ENCODE assay signal across 9 mouse cellular contexts in the genomic region with DNA sequence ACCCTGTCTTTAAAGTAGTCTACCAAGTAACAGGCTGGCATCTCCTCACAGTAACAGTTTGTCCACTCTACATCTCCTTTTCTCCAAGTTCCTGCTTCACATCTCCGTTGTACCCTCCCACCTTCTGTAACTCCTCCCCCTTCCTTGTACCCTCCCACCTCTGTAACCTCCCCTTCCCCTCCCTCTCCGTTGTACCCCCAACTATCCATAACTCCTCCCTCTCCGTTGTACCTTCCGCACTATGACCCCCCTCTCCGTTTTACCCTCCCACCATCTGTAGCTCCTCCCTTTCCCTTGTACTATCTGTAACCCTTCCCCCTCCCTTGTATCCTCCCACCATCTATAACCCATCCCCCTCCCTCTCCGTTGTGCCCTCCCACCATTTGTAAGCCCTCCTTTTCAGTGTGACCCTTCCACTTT.
DNase-seq lines count a peak whose midpoint lies in the region; ATAC-seq and TF ChIP-seq lines count a peak whose summit lies in the region.
"Had no signal": no experiment of that assay in that cellular context is flagged by ENCODE, and none has a peak within 500 bp of the region (broad histone marks: within the 10 kb centered on the region; RNA-seq: fewer than 3 reads in every experiment).

No protein-coding gene starts in this region.

- peaks cover 21% of the 10 kb centered on the region for H3K4me1 ChIP-seq in midbrain, embryonic 12.5 days
- peaks cover 7% of the 10 kb centered on the region; the same call in 1 of the 2 replicates for H3K4me1 ChIP-seq in midbrain, postnatal 0 days (ENCODE audit: insufficient read depth, low read length)
- 0 out of 2 replicates have a peak, but pooled peaks cover 12% of the 10 kb centered on the region for H3K4me1 ChIP-seq in embryonic facial prominence, embryonic 12.5 days
- no peaks in the 10 kb centered on the region for H3K4me1 ChIP-seq in limb, embryonic 15.5 days
- peaks cover 12% of the 10 kb centered on the region for H3K4me1 ChIP-seq in kidney, embryonic 16.5 days (ENCODE audit: insufficient read depth, low read length)

- WGBS in midbrain, embryonic 12.5 days = 14% methylated on average over 6 of the region's 6 CpGs
- 11% methylated on average over 6 of the region's 6 CpGs for WGBS in midbrain, postnatal 0 days
- 10% methylated on average over 6 of the region's 6 CpGs for WGBS in embryonic facial prominence, embryonic 12.5 days
- WGBS in limb, embryonic 15.5 days = 7% methylated on average over 6 of the region's 6 CpGs
- WGBS in kidney, embryonic 16.5 days = 28% methylated on average over 6 of the region's 6 CpGs

- no peak overlapping the region for H3K4me3 ChIP-seq in midbrain, embryonic 12.5 days
- H3K4me3 ChIP-seq in midbrain, postnatal 0 days (ENCODE audit: low read depth, low read length) = no peak overlapping the region
- no peak overlapping the region for H3K4me3 ChIP-seq in embryonic facial prominence, embryonic 12.5 days
- peak overlapping the region; percentile 3; the same call in 1 of the 2 replicates for H3K4me3 ChIP-seq in limb, embryonic 15.5 days
- H3K4me3 ChIP-seq in kidney, embryonic 16.5 days (ENCODE audit: low read length) = no peak overlapping the region

- H3K4me2 ChIP-seq in midbrain, embryonic 12.5 days (replicated peaks) = peak overlapping the region; percentile 82
- H3K4me2 ChIP-seq in midbrain, postnatal 0 days (ENCODE audit: low read depth, low read length, poor library complexity, severe bottlenecking) = no peak overlapping the region
- peak overlapping the region; percentile 19; the same call in 1 of the 2 replicates for H3K4me2 ChIP-seq in embryonic facial prominence, embryonic 12.5 days (replicated peaks)
- H3K4me2 ChIP-seq in limb, embryonic 15.5 days = peak overlapping the region; percentile 22; the same call in 1 of the 2 replicates
- H3K4me2 ChIP-seq in kidney, embryonic 16.5 days (replicated peaks; ENCODE audit: low read depth, low read length) = no peak overlapping the region

- H3K27me3 ChIP-seq in midbrain, embryonic 12.5 days = 0 out of 2 replicates have a peak, but pooled peaks cover 5% of the 10 kb centered on the region
- no peaks in the 10 kb centered on the region for H3K27me3 ChIP-seq in midbrain, postnatal 0 days (ENCODE audit: insufficient read depth, low read length)
- H3K27me3 ChIP-seq in embryonic facial prominence, embryonic 12.5 days = peaks cover 6% of the 10 kb centered on the region
- H3K27me3 ChIP-seq in limb, embryonic 15.5 days = peaks cover 4% of the 10 kb centered on the region; the same call in 1 of the 2 replicates
- H3K27me3 ChIP-seq in kidney, embryonic 16.5 days (ENCODE audit: insufficient read depth, low read length) = peaks cover 3% of the 10 kb centered on the region; the same call in 1 of the 2 replicates

- H3K36me3 ChIP-seq in midbrain, embryonic 12.5 days = peaks cover 10% of the 10 kb centered on the region
- peaks cover 6% of the 10 kb centered on the region; the same call in 1 of the 2 replicates for H3K36me3 ChIP-seq in midbrain, postnatal 0 days (ENCODE audit: insufficient read depth, low read length)
- H3K36me3 ChIP-seq in embryonic facial prominence, embryonic 12.5 days = no peaks in the 10 kb centered on the region
- no peaks in the 10 kb centered on the region; the same call in 1 of the 2 replicates for H3K36me3 ChIP-seq in limb, embryonic 15.5 days
- H3K36me3 ChIP-seq in kidney, embryonic 16.5 days (ENCODE audit: insufficient read depth, low read length) = peaks cover 5% of the 10 kb centered on the region; the same call in 1 of the 2 replicates

- no peak for ATAC-seq in midbrain, embryonic 12.5 days (ENCODE audit: low FRiP score, low read depth)
- ATAC-seq in midbrain, postnatal 0 days (ENCODE audit: low FRiP score) = no peak
- ATAC-seq in embryonic facial prominence, embryonic 12.5 days (ENCODE audit: insufficient number of reproducible peaks, insufficient read depth, low FRiP score, low TSS enrichment) = no peak
- no peak for ATAC-seq in limb, embryonic 15.5 days (ENCODE audit: insufficient number of reproducible peaks, low FRiP score, low TSS enrichment, low read depth)
- no peak for ATAC-seq in kidney, embryonic 16.5 days (ENCODE audit: low FRiP score, low TSS enrichment)

- no peak overlapping the region for H3K27ac ChIP-seq in midbrain, embryonic 12.5 days (replicated peaks)
- no peak overlapping the region for H3K27ac ChIP-seq in midbrain, postnatal 0 days (ENCODE audit: low read depth, low read length)
- no peak overlapping the region for H3K27ac ChIP-seq in embryonic facial prominence, embryonic 12.5 days
- H3K27ac ChIP-seq in limb, embryonic 15.5 days = no peak overlapping the region
- no peak overlapping the region for H3K27ac ChIP-seq in kidney, embryonic 16.5 days (ENCODE audit: low read length)

- H3K9me3 ChIP-seq in midbrain, embryonic 12.5 days = no peaks in the 10 kb centered on the region
- H3K9me3 ChIP-seq in midbrain, postnatal 0 days (ENCODE audit: low read length) = no peaks in the 10 kb centered on the region
- H3K9me3 ChIP-seq in embryonic facial prominence, embryonic 12.5 days = no peaks in the 10 kb centered on the region
- no peaks in the 10 kb centered on the region for H3K9me3 ChIP-seq in limb, embryonic 15.5 days
- H3K9me3 ChIP-seq in kidney, embryonic 16.5 days (ENCODE audit: low read length) = no peaks in the 10 kb centered on the region

- no peak for TF ChIP-seq CTCF in midbrain, postnatal 0 days (IDR thresholded peaks at IDR 0.05)

- DNase-seq in midbrain, postnatal 0 days (ENCODE audit: low spot score) = no peak
- peak; percentile 17 for DNase-seq in skeletal muscle tissue, adult 2 months (ENCODE audit: low read depth, low spot score)
- no peak for DNase-seq in cerebellum, postnatal 14 days
- no peak for DNase-seq in thymus, postnatal 10 days (ENCODE audit: low spot score in 2 of 2)
- DNase-seq: cerebellum, adult 11-12 months had no signal

- H3K9ac ChIP-seq in midbrain, embryonic 12.5 days (replicated peaks) = no peak overlapping the region
- H3K9ac ChIP-seq in midbrain, postnatal 0 days (replicated peaks; ENCODE audit: low read length, poor library complexity, severe bottlenecking) = no peak overlapping the region
- H3K9ac ChIP-seq in embryonic facial prominence, embryonic 12.5 days = no peak overlapping the region
- no peak overlapping the region for H3K9ac ChIP-seq in limb, embryonic 15.5 days
- H3K9ac ChIP-seq in kidney, embryonic 16.5 days (replicated peaks; ENCODE audit: low read length) = no peak overlapping the region

Comparison
In these comparisons a context has a peak if more than half of its experiments do, and no peak if none do; other contexts are left out.
1. H3K4me2 ChIP-seq: peak in midbrain, embryonic 12.5 days (single experiment), embryonic facial prominence, embryonic 12.5 days (single experiment) and limb, embryonic 15.5 days (single experiment); none in midbrain, postnatal 0 days (single experiment) and kidney, embryonic 16.5 days (single experiment).